Mouse (Mus musculus) cortical plate, adult 2 months (tissue): Measurements from ENCODE around the gene Sorbs2.

Experiments
- CTCF ChIP-seq: fragments of 200-500 bp; IDR thresholded peaks from 2 replicates; pipeline ENCODE4 v1.5.1; 2011; ENCODE audit warnings: mild to moderate bottlenecking, control low read depth, low read length; ENCODE audit not compliant: insufficient read depth; ENCODE audit errors: extremely low read depth
- POLR2A ChIP-seq: fragments of 200-500 bp; IDR thresholded peaks from 2 replicates; pipeline ENCODE4 v1.6.1; 2011; ENCODE audit warnings: mild to moderate bottlenecking, low read length, control low read depth; ENCODE audit not compliant: insufficient read depth; ENCODE audit errors: extremely low read depth

DNA sequence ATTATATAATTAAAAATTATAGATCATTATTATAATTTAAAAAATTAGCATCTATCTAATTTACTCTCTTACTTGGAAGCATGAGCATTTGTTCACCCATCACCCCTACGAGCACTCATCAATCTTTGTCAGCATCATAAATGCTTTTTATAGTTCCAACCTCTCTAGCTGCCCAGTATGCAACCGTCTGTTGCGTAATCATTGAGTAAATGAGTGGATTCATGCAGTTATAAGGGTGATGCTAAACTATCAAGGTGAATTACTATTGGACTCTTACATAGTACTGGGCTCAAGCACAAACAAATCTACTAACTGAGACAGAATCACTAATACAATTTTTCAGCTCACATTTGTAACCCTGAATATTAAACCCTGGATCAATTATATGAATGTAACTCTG lies 44.6 kb downstream of the Sorbs2 start:
- TF ChIP-seq CTCF (no peak), POLR2A (no peak)
